Mouse (Mus musculus) ES-Bruce4 (cell line): ENCODE measurements around the gene Disc1. TPM values are rescaled to one million over a fixed set of nuclear protein-coding genes. Genes with fewer than 3 reads are reported as not detected.

Experiments used
- H3K27ac ChIP-seq: 2 replicates; pipeline ENCODE4 v1.5.1; 2012; ENCODE audit warnings: low read length, inconsistent platforms; ENCODE audit not compliant: insufficient read depth
- H3K27me3 ChIP-seq: 2 replicates; pipeline ENCODE4 v1.6.1; 2012; ENCODE audit warnings: mild to moderate bottlenecking, low read length, inconsistent platforms; ENCODE audit not compliant: control insufficient read depth, poor library complexity, insufficient read depth, severe bottlenecking
- H3K36me3 ChIP-seq: 2 replicates; pipeline ENCODE4 v1.6.1; 2012; ENCODE audit warnings: inconsistent platforms, mild to moderate bottlenecking, low read length, moderate library complexity; ENCODE audit not compliant: control insufficient read depth, poor library complexity, insufficient read depth, severe bottlenecking
- H3K4me1 ChIP-seq: one replicate; pipeline ENCODE4 v1.8.1; 2011; ENCODE audit warnings: low read length; ENCODE audit not compliant: control insufficient read depth, insufficient read depth
- H3K4me3 ChIP-seq: 2 replicates; pipeline ENCODE4 v1.5.1; 2011; ENCODE audit warnings: low read depth, mild to moderate bottlenecking, low read length
- H3K9ac ChIP-seq: 2 replicates; pipeline ENCODE4 v1.6.1; 2012; ENCODE audit warnings: low read depth, mild to moderate bottlenecking, inconsistent platforms; ENCODE audit not compliant: poor library complexity, severe bottlenecking
- H3K9me3 ChIP-seq: replicated peaks from 2 replicates; pipeline ENCODE4 v1.6.1; 2012; ENCODE audit warnings: mild to moderate bottlenecking, low read length, inconsistent platforms; ENCODE audit not compliant: control insufficient read depth, poor library complexity, insufficient read depth, severe bottlenecking
- CTCF ChIP-seq: IDR thresholded peaks from one replicate; pipeline ENCODE4 v1.8.1; 2011; ENCODE audit warnings: low read depth, low read length
- EP300 ChIP-seq: IDR thresholded peaks from 2 replicates; pipeline ENCODE4 v1.6.1; 2011; ENCODE audit warnings: low read depth, low read length; ENCODE audit not compliant: insufficient read depth
- POLR2A ChIP-seq: IDR thresholded peaks from one replicate; pipeline ENCODE4 v1.8.1; 2011; ENCODE audit warnings: low read length; ENCODE audit not compliant: insufficient read depth
- polyA plus RNA-seq: library from polyadenylated mRNA; stranded (reverse); fragments of >200 nt; gene quantifications from 2 replicates; pipeline ENCODE4 v1.2.4, GENCODE M21; 2011; ENCODE audit warnings: low read depth; ENCODE audit not compliant: missing spikeins, insufficient read depth, insufficient read length

The Disc1 gene
- polyA plus RNA-seq, 1 experiment, result not detected

GRCm38 (mm10) chr8:125242382-125242781 lies 188.4 kb downstream of the Disc1 start:
- H3K27me3 ChIP-seq, result no peaks in the 10 kb centered on the region
- no peaks in the 10 kb centered on the region for H3K9me3 ChIP-seq
- no peak overlapping the region for H3K4me3 ChIP-seq
- H3K9ac ChIP-seq, result no peak overlapping the region
- H3K4me1 ChIP-seq, result no peaks in the 10 kb centered on the region
- no peak overlapping the region for H3K27ac ChIP-seq
- H3K36me3 ChIP-seq, result no peaks in the 10 kb centered on the region
- TF ChIP-seq CTCF (no peak), EP300 (no peak), POLR2A (no peak)

- Histone ChIP-seq H3K9me3 (no peaks in the 10 kb centered on the region), H3K27ac (no peak overlapping the region), H3K4me3 (no peak overlapping the region), H3K4me1 (no peaks in the 10 kb centered on the region), H3K36me3 (no peaks in the 10 kb centered on the region), H3K27me3 (no peaks in the 10 kb centered on the region), H3K9ac (no peak overlapping the region)
- TF ChIP-seq EP300 (no peak), POLR2A (no peak), CTCF (no peak)
Measured at GRCm38 (mm10) chr8:125242921-125243320, 188.9 kb downstream of the Disc1 start.

- no peak overlapping the region for H3K4me3 ChIP-seq
- no peaks in the 10 kb centered on the region for H3K27me3 ChIP-seq
- H3K36me3 ChIP-seq, result no peaks in the 10 kb centered on the region
- H3K9ac ChIP-seq, result no peak overlapping the region
- no peak overlapping the region for H3K27ac ChIP-seq
- TF ChIP-seq POLR2A (no peak), CTCF (no peak), EP300 (no peak)
- no peaks in the 10 kb centered on the region for H3K4me1 ChIP-seq
- no peaks in the 10 kb centered on the region for H3K9me3 ChIP-seq
Measured at GRCm38 (mm10) chr8:125246737-125247292, 192.8 kb downstream of the Disc1 start.

- TF ChIP-seq EP300 (no peak), CTCF (no peak), POLR2A (no peak)
- no peaks in the 10 kb centered on the region for H3K4me1 ChIP-seq
- H3K36me3 ChIP-seq, result no peaks in the 10 kb centered on the region
- H3K9ac ChIP-seq, result no peak overlapping the region
- no peak overlapping the region for H3K27ac ChIP-seq
- no peaks in the 10 kb centered on the region for H3K27me3 ChIP-seq
- no peaks in the 10 kb centered on the region for H3K9me3 ChIP-seq
- H3K4me3 ChIP-seq, result no peak overlapping the region
Measured at GRCm38 (mm10) chr8:125247349-125247748, 193.4 kb downstream of the Disc1 start.

- Histone ChIP-seq H3K4me1 (no peaks in the 10 kb centered on the region), H3K27ac (no peak overlapping the region), H3K36me3 (no peaks in the 10 kb centered on the region), H3K9me3 (no peaks in the 10 kb centered on the region), H3K9ac (no peak overlapping the region), H3K27me3 (no peaks in the 10 kb centered on the region), H3K4me3 (no peak overlapping the region)
- TF ChIP-seq POLR2A, result no peak
- TF ChIP-seq CTCF, result no peak
- TF ChIP-seq EP300, result no peak
Measured at GRCm38 (mm10) chr8:125252946-125253345, 199.0 kb downstream of the Disc1 start.

GRCm38 (mm10) chr8:125253505-125254180 lies 199.6 kb downstream of the Disc1 start:
- H3K9ac ChIP-seq, result no peak overlapping the region
- H3K4me1 ChIP-seq, result no peaks in the 10 kb centered on the region
- no peaks in the 10 kb centered on the region for H3K27me3 ChIP-seq
- no peaks in the 10 kb centered on the region for H3K36me3 ChIP-seq
- H3K27ac ChIP-seq, result no peak overlapping the region
- no peak overlapping the region for H3K4me3 ChIP-seq
- no peak for TF ChIP-seq CTCF
- TF ChIP-seq EP300, result no peak
- no peaks in the 10 kb centered on the region for H3K9me3 ChIP-seq
